Mouse (Mus musculus) bone marrow, adult 2 months (tissue): Measurements from ENCODE around the gene Bahcc1. TPM values are rescaled to one million over a fixed set of nuclear protein-coding genes. Genes with fewer than 3 reads are reported as not detected.

Experiments used
- H3K27ac ChIP-seq: fragments of 200-500 bp; 2 replicates; pipeline ENCODE4 v1.5.1; 2012; ENCODE audit warnings: low read depth, mild to moderate bottlenecking, control low read depth, inconsistent platforms, low read length; ENCODE audit not compliant: control insufficient read depth, poor library complexity, insufficient read depth
- H3K4me1 ChIP-seq: fragments of 200-500 bp; 2 replicates; pipeline ENCODE4 v1.6.1; 2011; ENCODE audit warnings: low read length; ENCODE audit not compliant: control insufficient read depth, insufficient read depth
- H3K4me3 ChIP-seq: fragments of 200-500 bp; replicated peaks from 2 replicates; pipeline ENCODE3; 2011; ENCODE audit warnings: mild to moderate bottlenecking, low read depth, low read length, control low read depth; ENCODE audit not compliant: control insufficient read depth
- CTCF ChIP-seq: fragments of 200-500 bp; IDR thresholded peaks from 2 replicates; pipeline ENCODE4 v1.5.1; 2011; ENCODE audit warnings: low read length, control low read depth; ENCODE audit not compliant: control insufficient read depth, insufficient read depth
- POLR2A ChIP-seq: fragments of 200-500 bp; IDR thresholded peaks from 2 replicates; pipeline ENCODE4 v1.6.1; 2011; ENCODE audit warnings: low read depth, mild to moderate bottlenecking, control low read depth, low read length, borderline replicate concordance; ENCODE audit not compliant: control insufficient read depth
- WGBS: fragments of 180-500 bp; shearing (Covaris S2); methylation state at CpG from one replicate; pipeline ENCODE4 v1.1.7; 2018; 5-methylcytosine and 5-hydroxymethylcytosine counted together
- polyA plus RNA-seq: library from polyadenylated mRNA; stranded (reverse); fragments of >200 nt; gene quantifications from 2 replicates; pipeline ENCODE4 v1.2.4, GENCODE M21; 2011; ENCODE audit warnings: low replicate concordance; ENCODE audit not compliant: missing spikeins, insufficient read depth, insufficient read length

Gene Bahcc1
- polyA plus RNA-seq, 1 experiment = 5.8 TPM

GRCm38 (mm10) chr11:120257911-120258310 is 25.2 kb downstream of the Bahcc1 start:
- Histone ChIP-seq H3K4me1 (peaks cover 6% of the 10 kb centered on the region), H3K27ac (no peak overlapping the region), H3K4me3 (no peak overlapping the region)
- TF ChIP-seq CTCF (no peak), POLR2A (no peak)
- 79% methylated on average over 13 of the region's 13 CpGs for WGBS

- H3K4me1 ChIP-seq = peaks cover 6% of the 10 kb centered on the region
- H3K27ac ChIP-seq = no peak overlapping the region
- TF ChIP-seq CTCF (no peak), POLR2A (no peak)
- no peak overlapping the region for H3K4me3 ChIP-seq
- 62% methylated on average over 12 of the region's 12 CpGs for WGBS
Measured at GRCm38 (mm10) chr11:120258896-120259689, 26.3 kb downstream of the Bahcc1 start.

- TF ChIP-seq POLR2A (no peak), CTCF (no peak)
- H3K4me1 ChIP-seq = peaks cover 6% of the 10 kb centered on the region
Measured at GRCm38 (mm10) chr11:120259792-120260768, 27.3 kb downstream of the Bahcc1 start.

GRCm38 (mm10) chr11:120260769-120261150 is 28.0 kb downstream of the Bahcc1 start:
- no peak for TF ChIP-seq CTCF
- TF ChIP-seq POLR2A = no peak
- 41% methylated on average over 6 of the region's 6 CpGs for WGBS
- no peak overlapping the region for H3K4me3 ChIP-seq
- no peak overlapping the region for H3K27ac ChIP-seq
- H3K4me1 ChIP-seq = peaks cover 6% of the 10 kb centered on the region

More at GRCm38 (mm10) chr11:120259792-120260768, 27.3 kb downstream of the Bahcc1 start:
- H3K4me3 ChIP-seq = no peak overlapping the region
- H3K27ac ChIP-seq = no peak overlapping the region
- WGBS = 59% methylated on average over 25 of the region's 25 CpGs

GRCm38 (mm10) chr11:120261416-120262355 is 28.9 kb downstream of the Bahcc1 start:
- Histone ChIP-seq H3K4me1 (peaks cover 6% of the 10 kb centered on the region), H3K4me3 (no peak overlapping the region), H3K27ac (no peak overlapping the region)
- WGBS = 14% methylated on average over 20 of the region's 20 CpGs
- TF ChIP-seq POLR2A (no peak), CTCF (no peak)

GRCm38 (mm10) chr11:120262356-120262901 is 29.7 kb downstream of the Bahcc1 start:
- no peak overlapping the region for H3K27ac ChIP-seq
- WGBS = 7% methylated on average over 8 of the region's 8 CpGs
- H3K4me1 ChIP-seq = peaks cover 6% of the 10 kb centered on the region

GRCm38 (mm10) chr11:120263176-120263575 is 30.4 kb downstream of the Bahcc1 start:
- 69% methylated on average over 3 of the region's 3 CpGs for WGBS
- peaks cover 6% of the 10 kb centered on the region for H3K4me1 ChIP-seq

More at GRCm38 (mm10) chr11:120262356-120262901, 29.7 kb downstream of the Bahcc1 start:
- peak; percentile 16; the same call in 1 of the 2 replicates for TF ChIP-seq POLR2A
- TF ChIP-seq CTCF = peak; percentile 78
- H3K4me3 ChIP-seq = no peak overlapping the region

More at GRCm38 (mm10) chr11:120263176-120263575, 30.4 kb downstream of the Bahcc1 start:
- TF ChIP-seq POLR2A (no peak), CTCF (no peak)
- Histone ChIP-seq H3K27ac (no peak overlapping the region), H3K4me3 (no peak overlapping the region)
